Mouse (Mus musculus): ENCODE data around the gene Astn2. TPM values are rescaled to one million over a fixed set of nuclear protein-coding genes. Genes with fewer than 3 reads are reported as not detected.
A peak's percentile ranks its signal among the peaks of the same experiment; 100 is the strongest.

Astn2 gene
- polyA plus RNA-seq, 1 experiment from 2014 or later = 0.57 TPM

DNA sequence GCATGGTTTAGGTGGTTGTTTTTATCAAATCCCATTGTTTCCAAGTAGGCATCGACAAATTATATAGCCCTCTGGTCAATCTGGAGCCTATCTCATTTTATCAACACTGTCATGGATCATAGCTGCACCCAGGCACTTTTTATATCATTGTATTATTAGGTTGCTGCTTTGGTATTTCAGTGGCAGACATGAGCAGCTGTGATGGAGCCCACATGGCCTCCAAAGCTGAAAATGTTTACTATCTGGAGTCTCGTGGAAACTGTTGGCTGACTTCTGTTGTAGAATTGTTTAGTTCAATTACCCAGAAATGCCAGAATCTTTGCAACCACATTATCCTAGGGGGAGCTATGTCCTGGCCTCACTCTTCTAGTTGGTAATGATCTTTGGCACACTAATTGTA, 732.1 kb downstream of the Astn2 start:
- no peak overlapping the region for H3K4me2 ChIP-seq
- H3K9ac ChIP-seq (ENCODE audit: low read length) = no peak overlapping the region
- DNase-seq (ENCODE audit: low spot score, missing footprints) = peak; percentile 71
- no peak overlapping the region for H3K4me3 ChIP-seq (ENCODE audit: low read depth, low read length)
- no peaks in the 10 kb centered on the region for H3K27me3 ChIP-seq (ENCODE audit: control insufficient read depth, insufficient read depth, low read length)
- no peak overlapping the region for H3K27ac ChIP-seq (ENCODE audit: low read depth, low read length)
- 80% methylated on average over 2 of the region's 2 CpGs for WGBS
- H3K36me3 ChIP-seq (ENCODE audit: control insufficient read depth, insufficient read depth, low read length) = no peaks in the 10 kb centered on the region
- H3K9me3 ChIP-seq (ENCODE audit: control insufficient read depth, low read length) = no peaks in the 10 kb centered on the region
- ATAC-seq (ENCODE audit: low FRiP score) = no peak
- no peaks in the 10 kb centered on the region; the same call in 1 of the 2 replicates for H3K4me1 ChIP-seq (ENCODE audit: control insufficient read depth, insufficient read depth, low read length)

DNA sequence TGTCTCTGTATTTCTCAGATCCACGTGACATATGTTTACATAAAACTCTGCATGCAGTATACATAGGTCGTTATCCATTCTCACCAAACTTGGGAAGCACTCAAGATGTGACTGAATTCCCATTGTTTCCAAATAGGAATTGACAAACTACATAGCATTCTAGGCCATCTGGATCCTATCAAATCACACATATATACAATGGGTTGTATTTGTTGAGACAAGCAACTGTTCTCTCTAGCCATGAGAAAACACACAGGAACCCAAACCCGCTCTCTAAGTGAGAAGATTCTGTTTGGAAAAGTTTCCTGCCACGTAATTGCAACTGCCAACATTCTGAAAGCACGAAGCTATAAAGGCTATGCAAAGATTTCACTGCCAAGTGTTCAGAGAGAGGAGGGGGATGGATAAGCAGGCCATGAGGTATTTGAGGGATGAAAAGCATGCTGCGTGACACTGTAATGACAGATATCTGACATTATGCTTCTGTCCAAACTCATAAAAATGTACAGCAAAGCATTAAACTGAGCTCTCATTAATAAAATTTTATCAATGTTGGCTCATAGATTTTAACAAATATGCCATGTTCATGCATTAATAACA, 732.7 kb downstream of the Astn2 start:
- H3K4me3 ChIP-seq (ENCODE audit: low read depth, low read length) = no peak overlapping the region
- no peaks in the 10 kb centered on the region; the same call in 1 of the 2 replicates for H3K4me1 ChIP-seq (ENCODE audit: control insufficient read depth, insufficient read depth, low read length)
- H3K36me3 ChIP-seq (ENCODE audit: control insufficient read depth, insufficient read depth, low read length) = no peaks in the 10 kb centered on the region
- 78% methylated on average over 6 of the region's 6 CpGs for WGBS
- no peak for DNase-seq (ENCODE audit: low spot score, missing footprints)
- no peaks in the 10 kb centered on the region for H3K9me3 ChIP-seq (ENCODE audit: control insufficient read depth, low read length)
- H3K27me3 ChIP-seq (ENCODE audit: control insufficient read depth, insufficient read depth, low read length) = no peaks in the 10 kb centered on the region
- ATAC-seq (ENCODE audit: low FRiP score) = no peak
- no peak overlapping the region for H3K9ac ChIP-seq (ENCODE audit: low read length)
- H3K27ac ChIP-seq (ENCODE audit: low read depth, low read length) = no peak overlapping the region
- H3K4me2 ChIP-seq = no peak overlapping the region

GRCm38 (mm10) chr4:65667030-65667610, 737.3 kb downstream of the Astn2 start:
- ATAC-seq (ENCODE audit: low FRiP score) (no peak), DNase-seq (ENCODE audit: low spot score, missing footprints) (peak; percentile 76)
- Histone ChIP-seq H3K4me2 (no peak overlapping the region), H3K27ac (ENCODE audit: low read depth, low read length) (no peak overlapping the region), H3K9me3 (ENCODE audit: control insufficient read depth, low read length) (no peaks in the 10 kb centered on the region), H3K4me3 (ENCODE audit: low read depth, low read length) (no peak overlapping the region), H3K4me1 (ENCODE audit: control insufficient read depth, insufficient read depth, low read length) (no peaks in the 10 kb centered on the region; the same call in 1 of the 2 replicates), H3K27me3 (ENCODE audit: control insufficient read depth, insufficient read depth, low read length) (no peaks in the 10 kb centered on the region), H3K9ac (ENCODE audit: low read length) (no peak overlapping the region), H3K36me3 (ENCODE audit: control insufficient read depth, insufficient read depth, low read length) (no peaks in the 10 kb centered on the region)
- 76% methylated on average over 5 of the region's 5 CpGs for WGBS

GRCm38 (mm10) chr4:65663176-65663575, 741.2 kb downstream of the Astn2 start:
- Histone ChIP-seq H3K27ac (ENCODE audit: low read depth, low read length) (no peak overlapping the region), H3K27me3 (ENCODE audit: control insufficient read depth, insufficient read depth, low read length) (no peaks in the 10 kb centered on the region), H3K4me3 (ENCODE audit: low read depth, low read length) (no peak overlapping the region), H3K4me2 (no peak overlapping the region), H3K9me3 (ENCODE audit: control insufficient read depth, low read length) (no peaks in the 10 kb centered on the region), H3K36me3 (ENCODE audit: control insufficient read depth, insufficient read depth, low read length) (no peaks in the 10 kb centered on the region), H3K9ac (ENCODE audit: low read length) (no peak overlapping the region), H3K4me1 (ENCODE audit: control insufficient read depth, insufficient read depth, low read length) (no peaks in the 10 kb centered on the region; the same call in 1 of the 2 replicates)
- DNase-seq (ENCODE audit: low spot score, missing footprints) (peak; percentile 60), ATAC-seq (ENCODE audit: low FRiP score) (no peak)
- WGBS = 90% methylated on average over 6 of the region's 6 CpGs

- H3K9ac ChIP-seq (ENCODE audit: low read length) = no peak overlapping the region
- no peaks in the 10 kb centered on the region for H3K27me3 ChIP-seq (ENCODE audit: control insufficient read depth, insufficient read depth, low read length)
- no peak overlapping the region for H3K27ac ChIP-seq (ENCODE audit: low read depth, low read length)
- no peaks in the 10 kb centered on the region for H3K4me1 ChIP-seq (ENCODE audit: control insufficient read depth, insufficient read depth, low read length)
- WGBS = 0% methylated on average over 2 of the region's 2 CpGs
- H3K36me3 ChIP-seq (ENCODE audit: control insufficient read depth, insufficient read depth, low read length) = no peaks in the 10 kb centered on the region
- H3K9me3 ChIP-seq (ENCODE audit: control insufficient read depth, low read length) = no peaks in the 10 kb centered on the region
- H3K4me3 ChIP-seq (ENCODE audit: low read depth, low read length) = no peak overlapping the region
- DNase-seq (ENCODE audit: low spot score, missing footprints) (peak; percentile 98), ATAC-seq (ENCODE audit: low FRiP score) (peak; percentile 89)
- H3K4me2 ChIP-seq = no peak overlapping the region
Measured at GRCm38 (mm10) chr4:65654723-65655122, 749.7 kb downstream of the Astn2 start.

DNA sequence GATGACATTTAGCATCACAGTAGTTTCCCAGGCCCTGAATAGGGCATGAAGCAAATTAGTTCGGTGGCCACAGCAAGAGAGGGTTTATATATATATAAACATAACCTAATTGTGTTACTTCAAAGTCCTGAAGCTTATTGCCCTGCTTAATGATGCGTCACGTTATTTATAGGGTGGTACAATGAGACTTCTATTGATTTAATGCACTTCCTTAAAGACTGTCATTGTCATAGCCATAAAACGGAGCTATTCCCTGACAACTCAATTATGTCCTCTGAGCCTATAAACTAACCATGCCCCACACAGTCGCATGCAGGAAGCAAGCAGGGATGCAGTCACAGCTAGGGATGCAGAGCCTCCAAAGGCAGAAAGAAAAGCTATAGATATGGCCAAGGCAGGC, 761.8 kb downstream of the Astn2 start:
- Histone ChIP-seq H3K9ac (ENCODE audit: low read length) (no peak overlapping the region), H3K4me3 (ENCODE audit: low read depth, low read length) (no peak overlapping the region), H3K4me1 (ENCODE audit: control insufficient read depth, insufficient read depth, low read length) (no peaks in the 10 kb centered on the region), H3K27me3 (ENCODE audit: control insufficient read depth, insufficient read depth, low read length) (no peaks in the 10 kb centered on the region), H3K36me3 (ENCODE audit: control insufficient read depth, insufficient read depth, low read length) (no peaks in the 10 kb centered on the region), H3K4me2 (no peak overlapping the region), H3K9me3 (ENCODE audit: control insufficient read depth, low read length) (no peaks in the 10 kb centered on the region), H3K27ac (ENCODE audit: low read depth, low read length) (no peak overlapping the region)
- WGBS = 82% methylated on average over 5 of the region's 5 CpGs
- ATAC-seq (ENCODE audit: low FRiP score) = no peak
- DNase-seq (ENCODE audit: low spot score, missing footprints) = no peak

DNA sequence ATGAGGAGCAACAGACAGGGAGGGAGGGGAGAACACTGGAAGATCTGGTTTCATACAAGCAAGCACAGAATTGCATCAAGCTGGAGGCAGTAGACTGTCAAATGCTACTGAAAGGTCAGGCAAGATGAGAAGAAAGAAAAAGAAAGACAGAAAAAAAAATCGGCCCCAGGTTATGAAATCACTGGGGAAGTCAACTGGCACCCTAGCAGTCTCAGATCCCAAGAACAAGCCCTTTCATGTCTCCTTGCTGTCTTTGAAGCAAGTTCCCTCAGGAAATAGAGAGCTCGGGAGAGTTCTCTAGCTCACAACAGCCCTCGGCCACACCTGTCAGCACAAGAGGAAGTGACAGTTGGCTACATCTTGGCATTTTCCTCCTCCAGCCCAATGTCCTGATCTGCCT, 766.2 kb downstream of the Astn2 start:
- no peaks in the 10 kb centered on the region for H3K9me3 ChIP-seq (ENCODE audit: control insufficient read depth, low read length)
- H3K36me3 ChIP-seq (ENCODE audit: control insufficient read depth, insufficient read depth, low read length) = no peaks in the 10 kb centered on the region
- no peak overlapping the region for H3K4me2 ChIP-seq
- H3K27me3 ChIP-seq (ENCODE audit: control insufficient read depth, insufficient read depth, low read length) = no peaks in the 10 kb centered on the region
- no peak for ATAC-seq (ENCODE audit: low FRiP score)
- no peak overlapping the region for H3K4me3 ChIP-seq (ENCODE audit: low read depth, low read length)
- no peak overlapping the region for H3K27ac ChIP-seq (ENCODE audit: low read depth, low read length)
- no peak overlapping the region for H3K9ac ChIP-seq (ENCODE audit: low read length)
- DNase-seq (ENCODE audit: low spot score, missing footprints) = no peak
- no peaks in the 10 kb centered on the region for H3K4me1 ChIP-seq (ENCODE audit: control insufficient read depth, insufficient read depth, low read length)
- WGBS = 81% methylated on average over 3 of the region's 3 CpGs

DNA sequence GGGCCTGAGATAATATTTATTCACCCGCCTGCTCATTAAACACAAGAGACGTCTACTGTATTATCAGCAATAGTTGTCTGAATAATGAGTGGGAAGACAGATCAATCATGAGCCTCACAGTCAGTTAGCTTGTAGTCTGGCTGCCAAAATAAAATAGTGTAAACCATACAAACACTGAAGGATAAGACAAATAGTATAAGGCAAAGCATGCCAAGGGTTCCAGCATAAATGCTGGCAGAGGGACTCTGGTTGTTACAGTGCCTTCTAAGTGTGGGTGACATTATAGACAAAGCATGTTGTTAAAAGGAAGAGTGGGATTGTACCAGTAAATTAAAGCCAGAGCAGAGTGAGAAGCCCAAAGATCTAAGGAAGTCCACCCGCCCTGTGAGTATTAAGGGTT, 784.3 kb downstream of the Astn2 start:
- Histone ChIP-seq H3K27me3 (ENCODE audit: control insufficient read depth, insufficient read depth, low read length) (no peaks in the 10 kb centered on the region), H3K36me3 (ENCODE audit: control insufficient read depth, insufficient read depth, low read length) (peaks cover 3% of the 10 kb centered on the region; the same call in 1 of the 2 replicates), H3K9ac (ENCODE audit: low read length) (no peak overlapping the region), H3K27ac (ENCODE audit: low read depth, low read length) (no peak overlapping the region), H3K9me3 (ENCODE audit: control insufficient read depth, low read length) (no peaks in the 10 kb centered on the region), H3K4me2 (no peak overlapping the region), H3K4me3 (ENCODE audit: low read depth, low read length) (no peak overlapping the region), H3K4me1 (ENCODE audit: control insufficient read depth, insufficient read depth, low read length) (no peaks in the 10 kb centered on the region)
- DNase-seq (ENCODE audit: low spot score, missing footprints) (no peak), ATAC-seq (ENCODE audit: low FRiP score) (no peak)
- WGBS = 89% methylated on average over 3 of the region's 3 CpGs

DNA sequence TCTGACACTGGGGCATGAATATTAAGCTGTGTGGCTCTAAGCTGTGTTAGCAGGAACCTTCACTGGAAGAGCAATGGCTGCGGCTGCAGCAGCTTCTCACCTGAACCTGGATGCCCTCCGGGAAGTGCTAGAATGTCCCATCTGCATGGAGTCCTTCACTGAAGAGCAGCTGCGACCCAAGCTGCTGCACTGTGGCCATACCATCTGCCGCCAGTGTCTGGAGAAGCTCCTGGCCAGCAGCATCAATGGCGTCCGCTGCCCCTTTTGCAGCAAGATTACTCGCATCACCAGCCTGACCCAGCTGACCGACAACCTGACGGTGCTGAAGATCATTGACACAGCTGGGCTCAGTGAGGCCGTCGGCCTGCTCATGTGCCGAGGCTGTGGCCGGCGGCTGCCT, 791.3 kb downstream of the Astn2 start:
- WGBS = 96% methylated on average over 14 of the region's 14 CpGs
- no peak overlapping the region for H3K4me2 ChIP-seq
- H3K9me3 ChIP-seq (ENCODE audit: control insufficient read depth, low read length) = no peaks in the 10 kb centered on the region
- no peak overlapping the region for H3K9ac ChIP-seq (ENCODE audit: low read length)
- ATAC-seq (ENCODE audit: low FRiP score) (no peak), DNase-seq (ENCODE audit: low spot score, missing footprints) (no peak)
- H3K4me1 ChIP-seq (ENCODE audit: control insufficient read depth, insufficient read depth, low read length) = no peaks in the 10 kb centered on the region
- H3K27me3 ChIP-seq (ENCODE audit: control insufficient read depth, insufficient read depth, low read length) = no peaks in the 10 kb centered on the region
- no peak overlapping the region for H3K4me3 ChIP-seq (ENCODE audit: low read depth, low read length)
- no peak overlapping the region for H3K27ac ChIP-seq (ENCODE audit: low read depth, low read length)
- peaks cover 22% of the 10 kb centered on the region for H3K36me3 ChIP-seq (ENCODE audit: control insufficient read depth, insufficient read depth, low read length)

Measured in midbrain, embryonic 11.5 days (tissue).